Mouse (Mus musculus): Measurements from ENCODE around the gene Zfp804b. TPM values are rescaled to one million over a fixed set of nuclear protein-coding genes. Genes with fewer than 3 reads are reported as not detected.

Gene Zfp804b
- total RNA-seq, 2 experiments from 2014 or later, result 1.5 to 1.8 TPM

Other genes starting within 250 kb of the Zfp804b start
- gene Tex47, start 40.6 kb downstream of the Zfp804b start, total RNA-seq (2021), result not detected

Data from layer of hippocampus, adult 18-20 months (tissue).